Mouse (Mus musculus) adrenal gland, adult 18-20 months (tissue): ENCODE results near the gene Jup. TPM values are rescaled to one million over a fixed set of nuclear protein-coding genes. Genes with fewer than 3 reads are reported as not detected.

Source experiments
- DNase-seq, 2 experiments: peaks; one replicate each; pipeline ENCODE4 v3.0.0; 2021 to 2022; ENCODE audit warnings: low spot score in 2 of 2
- total RNA-seq, 2 experiments: library from RNA; stranded (reverse); gene quantifications; 1 replicate in 1 of 2; 2 replicates in 1 of 2; pipeline ENCODE4 v1.2.3; 2021

Gene Jup
- total RNA-seq, 2 experiments from 2014 or later, result 55.3 to 64.5 TPM

DNA sequence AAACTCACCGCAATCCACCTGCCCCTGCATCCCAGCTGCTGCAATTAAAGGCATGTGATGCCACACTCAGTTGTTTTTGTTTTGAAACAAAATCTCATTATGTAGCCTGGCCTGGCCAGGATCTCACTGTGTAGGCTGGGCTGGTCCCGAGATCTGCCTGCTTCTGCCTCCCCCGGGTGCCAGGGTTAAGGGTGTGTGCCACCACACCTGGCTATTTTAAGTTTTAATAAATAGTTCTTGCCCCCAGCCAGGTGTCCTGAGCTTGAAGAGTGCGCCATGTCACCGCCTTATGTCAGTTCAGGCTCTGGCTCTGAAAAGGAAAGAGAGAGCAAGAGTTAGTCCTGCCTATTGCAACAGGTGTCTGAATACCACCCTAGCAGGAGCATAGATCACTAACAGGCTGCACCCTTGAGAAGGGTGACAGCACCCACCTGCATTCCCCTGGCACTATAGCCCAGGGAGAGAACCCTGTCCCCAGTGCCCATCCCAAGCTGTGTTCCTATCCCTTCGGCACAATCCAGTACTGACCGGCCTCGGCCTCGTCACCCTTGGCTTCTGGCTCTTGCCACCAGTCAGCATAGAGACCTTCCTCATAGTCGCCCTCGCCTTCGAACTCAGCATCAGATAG is 11.4 kb upstream of the Jup start:
- no peak for DNase-seq

DNA sequence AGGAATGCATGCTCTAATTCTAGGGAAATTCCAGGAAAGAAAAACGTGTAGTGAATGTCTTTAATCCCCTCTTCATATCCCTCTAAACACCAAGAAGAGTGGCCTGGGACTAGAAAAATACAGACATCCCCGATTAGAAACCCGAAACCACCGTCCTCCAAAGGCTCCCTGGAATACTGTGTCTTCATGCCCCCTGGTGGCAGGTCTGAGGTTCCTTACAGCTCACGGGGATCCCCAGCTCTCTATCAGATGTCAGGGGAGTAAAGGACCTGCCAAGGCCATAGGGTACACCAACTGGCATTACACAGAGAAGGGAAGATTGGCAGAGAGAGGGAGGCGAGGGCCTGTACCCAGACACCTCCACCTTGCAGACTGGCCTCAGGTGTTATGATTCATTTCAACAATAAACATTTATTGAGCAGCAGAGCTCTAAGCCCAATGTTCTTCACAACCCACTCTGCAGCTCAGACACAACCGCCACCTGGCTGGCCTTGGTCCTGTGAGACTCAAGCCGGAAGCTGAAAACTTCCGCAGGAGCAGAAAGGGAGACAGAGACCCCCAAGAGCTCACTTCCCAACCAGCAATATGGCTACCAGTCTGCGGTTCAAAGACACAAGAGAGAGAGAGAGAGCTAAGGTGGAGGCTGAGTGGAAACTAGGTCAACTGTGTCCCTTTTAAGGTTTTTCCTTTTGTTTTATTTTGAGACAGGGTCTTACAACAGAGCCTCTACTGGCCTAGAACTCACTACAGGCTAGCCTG is 10.7 kb upstream of the Jup start:
- DNase-seq, result peak; percentile 61 to 65

DNA sequence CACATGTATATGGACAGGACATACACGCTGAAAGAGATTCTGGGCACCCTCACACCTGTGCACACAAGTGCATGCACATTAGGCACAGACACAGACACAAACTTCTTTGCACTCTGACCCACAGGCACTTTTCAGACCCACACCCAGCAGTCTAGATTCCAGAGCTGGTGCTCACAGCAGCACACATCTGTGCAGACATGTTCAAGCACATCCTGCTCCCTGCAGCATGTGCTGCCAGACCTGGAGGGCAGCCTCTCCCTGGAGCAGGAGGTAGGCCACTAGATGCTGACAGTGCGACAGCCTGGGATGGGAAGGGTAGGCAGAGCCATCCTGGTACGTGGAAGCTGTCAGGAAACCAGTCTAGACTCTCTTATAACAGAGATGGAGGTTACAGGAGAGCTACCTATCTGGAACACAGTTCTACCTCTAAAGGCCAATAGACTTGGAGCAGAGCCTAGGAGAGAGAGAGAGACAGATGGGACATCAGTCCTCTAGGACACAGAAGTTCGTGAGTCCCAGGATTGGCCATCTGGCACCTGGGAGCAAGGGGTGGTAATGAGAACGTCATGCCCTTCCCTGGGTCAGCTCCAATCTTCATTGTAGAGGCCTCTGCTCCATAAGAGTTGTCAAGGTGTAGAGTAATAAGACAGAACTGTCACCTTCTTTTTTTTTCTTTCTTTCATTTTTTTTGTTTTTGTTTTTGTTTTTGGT is 9.6 kb upstream of the Jup start:
- no peak for DNase-seq

DNA sequence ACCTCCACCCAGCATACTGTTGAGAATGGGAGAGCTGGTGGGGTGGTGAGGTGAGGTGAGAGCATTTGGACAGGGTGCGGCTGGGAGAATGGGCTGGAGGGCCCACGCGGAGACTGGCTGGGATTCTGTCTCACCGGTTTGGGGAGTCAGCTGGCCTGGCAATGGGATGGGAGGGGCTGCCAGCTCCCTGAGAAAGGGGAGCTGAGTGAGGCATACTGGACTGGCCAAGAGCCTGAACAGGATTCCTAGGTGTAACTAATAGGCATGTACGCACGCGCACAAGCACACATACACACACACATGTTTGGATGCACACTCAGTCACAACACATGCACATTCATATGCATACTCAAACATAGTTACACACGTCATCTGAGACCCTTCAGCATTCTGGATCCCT is 8.7 kb upstream of the Jup start:
- no peak for DNase-seq

DNA sequence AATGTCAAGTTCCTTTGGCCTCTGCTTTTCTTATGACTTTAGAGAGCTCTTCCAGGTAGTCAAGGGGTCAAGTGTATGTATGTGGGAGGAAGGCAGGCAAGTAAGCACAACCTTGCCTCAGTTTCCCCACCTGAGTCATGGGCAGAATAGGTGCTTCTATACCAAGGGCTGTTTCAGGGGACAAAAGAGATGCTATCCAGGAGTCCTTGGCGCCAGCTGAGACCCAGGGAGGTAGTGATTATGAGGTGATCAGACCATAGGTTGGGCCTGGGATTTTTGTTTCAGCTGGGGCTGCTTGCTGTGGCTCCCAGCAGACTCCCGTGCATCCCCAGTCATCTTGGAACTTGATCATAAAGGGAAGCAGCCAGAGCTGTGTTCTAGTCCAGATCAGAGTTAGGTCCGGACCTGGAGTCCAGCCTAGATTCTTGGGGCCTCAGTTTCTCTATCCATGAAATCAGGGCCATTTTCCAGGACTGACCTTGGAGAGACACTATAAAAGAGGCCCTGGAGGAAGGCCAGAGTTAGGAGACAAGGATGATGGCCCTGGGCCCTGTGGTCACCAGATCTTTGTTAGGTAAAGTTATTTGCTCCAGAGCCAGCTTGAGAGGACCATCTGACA is 7.0 kb upstream of the Jup start:
- DNase-seq, result no peak

DNA sequence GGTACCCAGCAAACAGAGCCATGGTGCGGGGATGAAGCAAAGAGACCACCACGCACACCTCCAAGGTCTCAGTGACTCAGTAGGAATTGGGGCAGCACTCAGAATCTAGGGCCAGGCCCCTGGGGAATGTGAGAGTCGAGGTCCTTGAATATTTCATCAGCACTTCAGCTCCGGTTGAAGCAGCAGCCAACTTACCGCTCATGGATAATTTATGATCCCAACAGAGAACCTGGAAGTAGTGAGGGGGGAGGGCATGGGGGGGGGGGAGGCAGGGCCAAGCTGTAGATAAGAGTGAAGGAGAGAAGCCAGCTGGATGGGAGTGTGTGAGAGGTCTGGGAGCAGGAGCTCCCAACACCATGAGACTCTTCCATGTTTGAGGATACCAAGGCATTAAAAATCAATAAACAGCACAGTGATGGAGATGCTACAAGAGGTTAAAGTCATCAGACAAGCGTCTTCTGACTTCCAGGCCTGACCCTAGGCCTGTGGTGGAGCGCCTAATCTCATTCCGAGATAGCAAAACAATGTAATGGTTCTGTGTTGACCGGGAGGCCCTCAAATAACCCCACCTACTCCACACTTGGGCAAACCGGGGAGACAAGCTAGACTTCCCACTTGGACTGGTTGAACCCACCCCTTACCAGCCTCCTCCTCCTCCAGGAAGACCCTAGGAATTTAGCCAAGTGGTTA is 6.0 kb upstream of the Jup start:
- no peak for DNase-seq

DNA sequence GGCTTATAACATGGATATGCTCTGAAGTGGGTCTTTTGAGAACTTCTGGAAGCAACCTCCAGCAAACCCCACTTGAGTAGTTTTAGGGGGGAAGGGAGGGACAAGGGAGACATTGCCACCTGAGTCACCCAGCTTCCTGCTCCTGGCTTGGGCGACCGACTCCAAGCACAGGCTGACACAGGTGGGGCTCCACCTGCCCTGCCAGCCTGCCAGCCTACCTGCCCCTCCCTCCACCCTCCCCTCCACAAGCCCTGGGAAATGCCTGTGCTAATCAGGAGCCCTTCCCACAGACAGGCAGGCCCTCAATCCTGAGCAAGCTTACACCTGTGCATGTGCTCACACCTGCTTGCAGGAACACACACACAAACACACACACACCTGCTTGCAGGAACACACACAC is 5.1 kb upstream of the Jup start:
- DNase-seq, result no peak

DNA sequence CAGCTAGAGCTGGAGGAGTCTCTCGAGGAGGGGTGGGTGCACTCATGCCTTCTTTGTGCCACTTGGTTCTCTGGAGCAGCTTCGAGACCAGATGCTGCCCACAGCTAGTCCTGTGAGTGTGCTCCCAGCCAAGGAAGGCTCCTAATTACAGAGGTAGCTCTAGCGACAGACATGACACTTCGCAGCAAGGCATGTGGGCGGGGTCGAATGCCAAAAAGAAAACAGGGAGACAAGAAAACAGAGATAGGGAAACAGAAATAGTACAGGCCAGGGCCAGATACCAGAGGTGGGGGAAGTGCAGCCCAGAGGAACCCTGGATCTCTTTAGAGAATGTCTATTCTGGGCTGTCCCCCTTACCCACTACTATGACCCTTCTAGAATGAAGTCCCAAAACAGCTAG is 4.7 kb upstream of the Jup start:
- no peak for DNase-seq

DNA sequence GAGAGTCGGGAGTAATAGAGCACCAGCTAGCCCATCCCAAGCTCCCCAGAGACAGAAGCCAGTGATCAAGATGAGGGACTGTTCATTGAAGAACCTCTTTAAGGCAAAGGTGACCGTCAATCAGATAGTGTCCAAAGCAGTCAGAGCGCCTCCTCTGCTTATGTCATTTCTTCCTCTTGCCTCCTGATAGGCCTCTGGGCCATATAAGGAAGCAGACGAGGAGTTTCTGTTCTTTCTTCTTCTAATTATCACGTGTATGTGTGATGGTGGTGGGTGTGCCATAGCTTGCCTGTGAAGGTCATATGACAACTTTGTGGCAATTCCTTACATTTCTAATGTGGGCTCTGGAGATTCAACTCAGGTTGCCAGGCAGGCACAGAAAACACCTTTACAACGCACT is 3.3 kb upstream of the Jup start:
- DNase-seq, result no peak

DNA sequence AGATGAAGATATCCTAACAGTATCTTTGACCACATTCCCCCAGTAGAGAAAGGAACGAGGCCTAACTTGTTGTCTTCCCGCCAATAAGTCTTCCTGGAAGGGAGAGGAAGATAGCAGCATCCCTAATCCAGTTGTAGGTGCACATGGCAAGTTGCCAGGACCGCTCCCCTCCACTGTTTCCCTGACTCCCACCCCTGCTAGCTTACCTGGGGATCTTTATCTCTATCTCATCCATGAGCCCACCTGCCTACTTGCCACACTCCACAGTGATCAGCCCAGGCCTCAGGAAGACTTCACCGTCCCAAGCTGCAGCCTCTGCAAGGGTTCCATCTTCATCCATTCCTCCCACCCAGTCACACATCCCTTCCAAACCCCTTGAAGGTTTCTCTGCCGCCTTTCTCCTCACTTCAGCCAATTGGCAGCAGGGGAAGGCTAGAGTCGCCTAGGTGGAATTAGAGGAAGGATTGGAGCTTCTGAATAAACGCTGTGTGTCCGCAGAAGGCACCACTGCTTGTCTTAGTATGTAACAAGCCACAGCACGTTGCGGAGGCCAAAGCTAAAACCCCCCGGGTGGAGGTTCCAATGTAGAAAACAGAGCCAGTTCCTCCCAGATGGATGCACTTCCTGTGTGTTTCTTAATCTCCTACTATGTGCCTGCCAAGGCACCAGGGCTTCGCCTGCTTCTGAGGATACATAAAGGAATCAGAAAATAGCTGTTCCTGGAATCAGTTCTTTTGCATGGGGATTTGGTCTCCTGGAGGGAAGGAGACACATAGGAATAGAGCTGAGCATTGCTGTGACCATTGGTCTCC is 2.4 kb upstream of the Jup start:
- no peak for DNase-seq

DNA sequence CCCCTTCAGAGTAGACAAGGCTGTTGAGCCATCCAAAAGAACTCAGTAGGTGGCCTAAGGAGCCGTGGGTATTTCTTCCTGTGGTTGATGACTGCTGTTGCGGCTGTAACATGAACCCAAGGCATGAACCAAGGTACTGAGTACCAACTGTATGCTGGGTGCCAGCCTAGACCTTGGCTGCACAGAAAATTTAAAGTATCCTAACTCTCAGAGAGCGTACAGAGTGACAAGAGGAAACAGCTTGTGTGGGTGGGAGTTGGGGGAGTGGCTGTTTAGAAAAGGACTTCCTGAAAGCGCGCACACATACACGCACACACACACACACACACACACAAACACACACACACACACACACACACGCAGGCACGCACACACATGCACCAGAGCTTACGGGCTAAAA is 1.8 kb upstream of the Jup start:
- DNase-seq, result no peak

DNA sequence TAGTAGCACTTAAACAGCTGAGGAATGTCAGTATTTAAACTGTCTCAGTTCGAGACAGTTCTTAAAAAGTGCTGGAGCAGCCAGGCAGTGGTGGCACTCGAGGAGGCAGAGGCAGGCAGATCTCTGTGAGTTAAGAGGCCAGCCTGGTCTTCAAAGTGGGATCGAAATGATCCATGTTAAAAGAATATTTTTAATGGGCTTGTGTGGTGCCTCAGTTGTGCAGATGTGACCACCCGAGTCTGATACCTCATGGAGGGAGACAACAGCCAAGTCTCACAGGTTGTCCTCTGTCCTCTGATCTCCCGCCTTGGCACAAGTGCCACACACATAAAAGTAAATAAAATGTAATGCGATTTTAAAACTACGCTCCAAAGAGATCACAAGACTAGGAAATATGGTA is 954 bp upstream of the Jup start:
- DNase-seq, result no peak

DNA sequence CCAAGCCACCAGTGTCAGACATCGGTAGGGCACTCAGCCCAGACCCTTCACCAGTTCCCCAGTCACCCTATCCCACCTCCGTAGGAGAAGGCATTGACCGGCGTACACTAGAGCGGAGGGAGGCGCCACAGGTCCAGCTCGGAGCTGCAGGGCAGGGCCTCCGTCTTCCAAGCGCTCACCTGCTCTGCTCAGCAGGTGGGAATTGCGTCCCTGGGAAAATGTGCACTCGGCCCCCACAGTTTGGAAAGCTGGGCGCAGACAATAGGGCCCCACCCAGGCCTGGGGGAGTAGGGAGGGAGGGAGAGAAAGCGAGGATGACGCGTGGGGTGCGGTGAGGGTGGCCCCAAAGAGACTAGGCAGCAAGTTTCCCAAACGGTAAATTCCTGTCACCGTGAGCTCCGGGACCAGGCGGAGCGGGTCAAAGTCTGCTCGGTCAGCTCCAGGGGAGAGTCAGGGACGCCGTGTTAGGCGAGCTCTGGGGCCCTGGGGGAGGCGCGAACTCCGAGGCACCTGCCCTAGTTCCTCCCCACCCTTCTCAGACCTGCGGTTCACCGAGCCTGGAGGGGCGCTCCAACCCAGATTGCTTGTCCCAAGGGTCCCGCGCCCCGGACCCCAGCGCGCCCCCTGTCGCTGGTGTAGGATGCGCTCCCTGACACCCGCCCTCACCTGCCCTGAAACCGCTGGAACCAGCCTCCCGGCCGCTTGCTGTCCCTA is 520 bp downstream of the Jup start:
- peak in 1 of 2 experiments; percentile 48 for DNase-seq

DNA sequence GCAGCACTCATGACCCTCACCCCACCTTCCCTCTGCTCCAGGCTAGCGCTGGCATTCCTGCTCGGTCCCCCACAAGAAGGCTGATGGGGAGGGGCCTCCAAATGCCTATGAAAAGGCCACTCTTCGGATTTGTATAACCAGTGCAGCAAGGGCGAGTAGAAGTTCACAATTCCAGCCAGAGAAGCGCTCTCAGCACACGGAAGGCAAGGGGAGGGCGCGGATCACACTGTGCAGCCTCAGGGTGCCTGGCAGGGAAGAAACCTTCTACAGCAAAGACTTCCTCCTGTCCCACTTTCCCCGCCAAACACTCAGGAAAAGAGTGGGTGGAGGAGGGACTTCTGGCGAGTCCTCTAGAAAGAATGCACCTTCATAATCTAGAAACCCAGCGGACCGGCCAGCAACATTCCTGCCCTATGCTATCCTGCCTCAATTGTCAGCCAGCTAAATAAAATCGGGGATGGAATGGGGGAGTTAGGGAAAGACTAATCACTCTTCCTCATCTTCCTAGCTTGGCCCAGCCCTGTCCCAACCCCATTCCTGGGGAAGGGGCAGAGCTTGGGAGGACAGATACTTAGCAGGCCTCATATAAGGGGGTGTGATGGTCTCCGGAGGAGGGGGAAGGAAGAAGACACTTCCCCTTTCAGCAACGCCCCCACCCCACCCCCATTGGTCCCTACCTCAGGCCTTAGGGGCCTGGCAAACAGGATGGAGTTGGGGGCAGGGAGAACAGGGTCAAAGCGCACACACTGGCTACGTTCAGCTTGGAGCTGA is 1.5 kb downstream of the Jup start:
- DNase-seq, result no peak

DNA sequence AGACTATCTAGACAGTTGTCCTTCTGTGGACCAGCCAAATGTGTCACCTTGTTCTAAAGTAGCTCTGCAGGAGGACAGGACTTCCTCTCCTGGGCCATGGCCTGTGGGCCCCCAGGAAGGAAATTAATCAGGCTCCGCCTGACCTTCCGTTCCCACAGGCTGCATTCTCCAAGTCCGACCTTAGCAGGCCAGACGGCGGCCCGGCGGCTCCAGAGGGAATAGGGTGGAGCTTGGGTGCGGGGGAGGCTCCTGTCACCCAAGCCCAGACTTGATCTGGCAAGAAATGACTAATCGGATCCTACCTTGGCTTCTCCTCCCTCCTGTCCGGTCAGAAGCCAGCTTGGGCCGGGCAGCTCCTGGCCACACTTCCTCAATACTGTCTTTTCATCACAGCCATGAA is 2.4 kb downstream of the Jup start:
- peak; percentile 66 to 72 for DNase-seq

DNA sequence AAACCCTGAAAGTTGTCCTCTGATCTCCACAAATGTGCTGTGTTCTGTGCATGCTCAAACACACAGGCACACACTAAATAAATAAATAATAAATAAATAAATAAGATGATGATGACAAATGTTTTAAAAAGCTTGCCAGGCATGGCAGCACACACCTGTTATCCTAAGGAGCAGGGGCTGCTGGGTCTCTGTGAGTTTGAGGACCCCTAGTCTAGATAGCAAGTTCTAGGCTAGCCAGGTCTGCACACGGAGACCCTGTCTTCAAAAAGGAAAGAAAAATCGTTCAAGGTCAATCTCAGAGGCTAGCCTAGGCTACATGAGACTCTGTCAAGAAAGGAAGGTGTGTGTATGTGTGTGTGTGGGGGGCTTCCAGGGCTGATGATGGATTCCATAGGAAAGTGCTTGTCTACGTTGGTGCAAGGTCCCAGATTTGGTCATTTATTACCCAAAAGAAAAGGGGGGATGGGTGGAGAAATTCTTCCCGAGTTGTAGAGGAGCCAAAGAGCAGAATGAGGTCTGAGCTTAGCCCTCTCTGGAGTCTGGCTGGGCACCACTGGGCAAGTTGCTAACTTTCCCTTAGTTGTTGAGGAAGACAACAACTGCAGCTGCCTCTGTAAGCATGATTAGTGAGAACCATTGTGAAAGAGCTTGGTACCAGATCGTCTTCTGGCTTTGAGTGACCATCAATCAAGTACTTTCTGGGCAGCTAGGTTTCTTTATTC is 3.0 kb downstream of the Jup start:
- no peak for DNase-seq

DNA sequence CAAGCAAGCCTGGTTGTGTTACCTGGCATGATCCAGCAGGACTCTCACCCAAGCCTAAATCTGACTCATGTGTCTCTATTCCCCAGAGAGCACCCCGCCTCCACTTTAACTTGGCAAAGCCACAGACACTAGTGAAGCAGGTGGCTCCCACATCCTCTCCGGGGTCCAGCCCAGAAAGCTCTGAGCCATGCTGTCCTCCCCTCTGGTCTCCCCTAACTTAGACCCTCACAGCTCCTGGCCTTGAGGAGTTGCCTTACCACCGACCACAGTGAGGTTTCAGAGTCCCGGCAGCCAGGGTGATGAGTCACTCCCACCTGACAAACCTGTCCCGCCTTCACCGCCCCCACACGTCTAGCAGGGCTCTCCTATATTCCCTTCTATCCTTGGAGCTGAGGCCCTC is 3.8 kb downstream of the Jup start:
- no peak for DNase-seq

DNA sequence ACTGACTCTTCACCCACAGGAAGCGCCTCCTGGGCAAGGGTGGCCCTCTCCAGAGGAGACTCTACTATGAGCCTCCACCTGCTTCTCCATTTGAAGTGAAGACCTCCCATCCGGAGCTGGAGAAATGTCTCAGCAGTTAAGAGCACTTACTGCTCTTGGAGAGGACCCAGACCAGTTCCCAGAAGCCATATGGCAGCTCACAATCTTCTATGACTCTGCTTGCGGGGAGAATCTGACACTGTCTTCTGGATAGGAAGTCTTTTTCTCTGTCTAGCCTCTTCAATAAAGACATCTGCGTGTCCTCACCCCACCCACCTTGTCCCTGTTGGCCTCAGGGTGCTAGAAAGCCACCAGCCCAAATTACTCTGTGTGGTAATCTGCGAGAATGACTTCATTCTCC is 4.6 kb downstream of the Jup start:
- DNase-seq, result no peak
